Mouse (Mus musculus): ENCODE results near the gene Zc3h8. TPM values are rescaled to one million over a fixed set of nuclear protein-coding genes. Genes with fewer than 3 reads are reported as not detected.

The Zc3h8 gene
- total RNA-seq, 2 experiments from 2014 or later: 6.8 to 8.4 TPM

GRCm38 (mm10) chr2:128892180-128892721, 51.6 kb downstream of the Zc3h8 start:
- DNase-seq (ENCODE audit: low spot score in 2 of 2): no peak

GRCm38 (mm10) chr2:128890661-128891335, 53.1 kb downstream of the Zc3h8 start:
- DNase-seq (ENCODE audit: low spot score in 2 of 2): no peak

GRCm38 (mm10) chr2:128887866-128888550, 55.9 kb downstream of the Zc3h8 start:
- no peak for DNase-seq (ENCODE audit: low spot score in 2 of 2)

- DNase-seq (ENCODE audit: low spot score in 2 of 2): no peak
Observed at GRCm38 (mm10) chr2:128885225-128885811, 58.6 kb downstream of the Zc3h8 start.

- DNase-seq (ENCODE audit: low spot score in 2 of 2): no peak
Observed at GRCm38 (mm10) chr2:128881236-128881635, 62.6 kb downstream of the Zc3h8 start.

Small RNA genes within 50 kb of the gene (microRNA-seq; reads per million reads assigned to microRNA genes)
- gene Gm22859: 0 reads per million in 2 experiments

Other genes starting within 250 kb of the Zc3h8 start
- gene Mertk, start 245.1 kb downstream of the Zc3h8 start, total RNA-seq (2021): 10 to 100 TPM; 23.2 to 26.4 TPM
- 10 to 100 TPM; 32.1 to 33.9 TPM for gene Tmem87b, start 126.0 kb downstream of the Zc3h8 start, total RNA-seq (2021)
- gene Fbln7, start 81.1 kb downstream of the Zc3h8 start, total RNA-seq (2021): 1 to 10 TPM; 2.7 to 3.1 TPM
- 10 to 100 TPM; 12.4 to 16.4 TPM for gene Zc3h6, start 23.3 kb upstream of the Zc3h8 start, total RNA-seq (2021)
- gene Gm10762, start 23.6 kb upstream of the Zc3h8 start, total RNA-seq (2021): 1 to 10 TPM; 3.4 TPM
- gene Vinac1, start 104.1 kb upstream of the Zc3h8 start, total RNA-seq (2021): under 1 TPM; 0.14 to 0.21 TPM
- 10 to 100 TPM; 63.4 to 67.0 TPM for gene Ttl, start 121.9 kb upstream of the Zc3h8 start, total RNA-seq (2021)
- gene Polr1b, start 156.9 kb upstream of the Zc3h8 start, total RNA-seq (2021): 10 to 100 TPM; 20.5 to 22.6 TPM
- gene Chchd5, start 185.6 kb upstream of the Zc3h8 start, total RNA-seq (2021): 10 to 100 TPM; 10.7 to 11.0 TPM